Mouse (Mus musculus) cerebellum, adult 11 months (tissue): ENCODE measurements at regions not wholly inside any gene's neighbourhood (a gene's known extent, or its start where the extent isn't known, plus 50 kb on each side); places are given as distances from the start of the nearest gene placed in this dataset.
A peak's percentile ranks its signal among the peaks of the same experiment; 100 is the strongest.

ENCODE experiments used
- DNase-seq: peaks from one replicate; pipeline ENCODE4 v3.0.0; 2022

GRCm38 (mm10) chr6:140938025-140938424 is 208.9 kb downstream of the Gm11077 start:
- DNase-seq = no peak

- no peak for DNase-seq
Observed at GRCm38 (mm10) chr6:140946720-140947119, 217.6 kb downstream of the Gm11077 start.

GRCm38 (mm10) chr6:140950483-140950882 is 221.4 kb downstream of the Gm11077 start:
- DNase-seq = no peak

- no peak for DNase-seq
Observed at GRCm38 (mm10) chr6:140953256-140953655, 224.2 kb downstream of the Gm11077 start.

GRCm38 (mm10) chr6:140953721-140954120 is 224.6 kb downstream of the Gm11077 start:
- DNase-seq = peak; percentile 15

GRCm38 (mm10) chr6:140955751-140956521 is 226.9 kb downstream of the Gm11077 start:
- no peak for DNase-seq

- DNase-seq = no peak
Observed at GRCm38 (mm10) chr6:140956522-140956863, 227.4 kb downstream of the Gm11077 start.

- peak; percentile 29 for DNase-seq
Observed at GRCm38 (mm10) chr6:140961987-140962386, 232.9 kb downstream of the Gm11077 start.

- peak; percentile 16 for DNase-seq
Observed at GRCm38 (mm10) chr6:140962563-140962962, 233.5 kb downstream of the Gm11077 start.

- no peak for DNase-seq
Observed at GRCm38 (mm10) chr6:140973732-140974131, 244.6 kb downstream of the Gm11077 start.

GRCm38 (mm10) chr6:140976989-140977388 is 247.9 kb downstream of the Gm11077 start:
- DNase-seq = no peak

GRCm38 (mm10) chr6:140983610-140984009 is 254.5 kb downstream of the Gm11077 start:
- no peak for DNase-seq

GRCm38 (mm10) chr6:140984249-140984648 is 255.2 kb downstream of the Gm11077 start:
- no peak for DNase-seq

- peak; percentile 58 for DNase-seq
Observed at GRCm38 (mm10) chr6:140993643-140994580, 255.2 kb upstream of the Pde3a start.

- no peak for DNase-seq
Observed at GRCm38 (mm10) chr6:140995340-140996135, 253.5 kb upstream of the Pde3a start.

GRCm38 (mm10) chr6:140998069-140998468 is 251.0 kb upstream of the Pde3a start:
- no peak for DNase-seq

- no peak for DNase-seq
Observed at GRCm38 (mm10) chr6:141000552-141000951, 248.5 kb upstream of the Pde3a start.

GRCm38 (mm10) chr6:141001306-141001705 is 247.8 kb upstream of the Pde3a start:
- no peak for DNase-seq

- DNase-seq = no peak
Observed at GRCm38 (mm10) chr6:141015055-141015681, 233.9 kb upstream of the Pde3a start.

- no peak for DNase-seq
Observed at GRCm38 (mm10) chr6:141023501-141023900, 225.6 kb upstream of the Pde3a start.

- no peak for DNase-seq
Observed at GRCm38 (mm10) chr6:141027353-141027752, 221.7 kb upstream of the Pde3a start.

GRCm38 (mm10) chr6:141027787-141028186 is 221.3 kb upstream of the Pde3a start:
- no peak for DNase-seq

- no peak for DNase-seq
Observed at GRCm38 (mm10) chr6:141034824-141035223, 214.2 kb upstream of the Pde3a start.
